In genomic region chr9:21249629-21250508, GRCm38 (mm10) we compare ENCODE assay signal across 10 mouse cellular contexts. TPM values are rescaled to one million over a fixed set of nuclear protein-coding genes. Genes with fewer than 3 reads are reported as not detected.
DNase-seq lines count a peak whose midpoint lies in the region; ATAC-seq and TF ChIP-seq lines count a peak whose summit lies in the region.
"Had no signal": no experiment of that assay in that cellular context is flagged by ENCODE, and none has a peak within 500 bp of the region (broad histone marks: within the 10 kb centered on the region; RNA-seq: fewer than 3 reads in every experiment).

No protein-coding gene starts in this region.

- no peak overlapping the region for H3K27ac ChIP-seq in embryonic facial prominence, embryonic 12.5 days
- no peak overlapping the region for H3K27ac ChIP-seq in embryonic facial prominence, embryonic 10.5 days (replicated peaks)
- H3K27ac ChIP-seq in layer of hippocampus, adult 2 months: peak overlapping the region; percentile 82
- H3K27ac ChIP-seq in liver, postnatal 0 days (ENCODE audit: low read depth): 0 out of 2 replicates have a peak overlapping the region, but pooled peaks have one; percentile 11
- H3K27ac ChIP-seq: forebrain, embryonic 10.5 days had no signal

- H3K27me3 ChIP-seq in embryonic facial prominence, embryonic 12.5 days: peaks cover 67% of the 10 kb centered on the region
- peaks cover 84% of the 10 kb centered on the region for H3K27me3 ChIP-seq in embryonic facial prominence, embryonic 10.5 days (replicated peaks; ENCODE audit: low read depth, poor library complexity, severe bottlenecking)
- peaks cover 55% of the 10 kb centered on the region for H3K27me3 ChIP-seq in liver, postnatal 0 days (ENCODE audit: insufficient read depth, low read length)

- DNase-seq in embryonic facial prominence, embryonic 10.5 days (ENCODE audit: low spot score): no peak
- DNase-seq in layer of hippocampus, adult 2 months (ENCODE audit: low spot score in 2 of 2): no peak
- DNase-seq in layer of hippocampus, adult 8-10 months (ENCODE audit: low spot score in 2 of 2): no peak
- peak; percentile 54 for DNase-seq in liver, postnatal 0 days
- DNase-seq in embryo, embryonic 10 days (ENCODE audit: low spot score): no peak
- no peak for DNase-seq in embryo, embryonic 10.5 days (ENCODE audit: low spot score)

- TF ChIP-seq CTCF in layer of hippocampus, adult 2 months (conservative IDR thresholded peaks at IDR 0.05): no peak
- no peak for TF ChIP-seq CTCF in liver, postnatal 0 days (IDR thresholded peaks at IDR 0.05; ENCODE audit: low read depth)

- 37% methylated on average over 17 of the region's 17 CpGs for WGBS in embryonic facial prominence, embryonic 12.5 days
- WGBS in embryonic facial prominence, embryonic 10.5 days: 39% methylated on average over 17 of the region's 17 CpGs
- 22% methylated on average over 17 of the region's 17 CpGs for WGBS in liver, postnatal 0 days (ENCODE audit: insufficient replicate concordance)

- no peaks in the 10 kb centered on the region for H3K9me3 ChIP-seq in embryonic facial prominence, embryonic 12.5 days
- no peaks in the 10 kb centered on the region; the same call in 1 of the 2 replicates for H3K9me3 ChIP-seq in embryonic facial prominence, embryonic 10.5 days
- no peaks in the 10 kb centered on the region for H3K9me3 ChIP-seq in liver, postnatal 0 days (ENCODE audit: low read length)
- H3K9me3 ChIP-seq: forebrain, embryonic 10.5 days had no signal

- no peak overlapping the region for H3K4me2 ChIP-seq in embryonic facial prominence, embryonic 12.5 days (replicated peaks)
- H3K4me2 ChIP-seq in liver, postnatal 0 days (ENCODE audit: low read depth, low read length): no peak overlapping the region

- H3K4me3 ChIP-seq in embryonic facial prominence, embryonic 12.5 days: no peak overlapping the region
- H3K4me3 ChIP-seq in embryonic facial prominence, embryonic 10.5 days: no peak overlapping the region
- no peak overlapping the region for H3K4me3 ChIP-seq in layer of hippocampus, adult 2 months
- H3K4me3 ChIP-seq in liver, postnatal 0 days (ENCODE audit: low read depth, low read length): no peak overlapping the region
- H3K4me3 ChIP-seq: forebrain, embryonic 10.5 days had no signal

- no peaks in the 10 kb centered on the region for H3K36me3 ChIP-seq in embryonic facial prominence, embryonic 12.5 days
- H3K36me3 ChIP-seq in embryonic facial prominence, embryonic 10.5 days (replicated peaks): no peaks in the 10 kb centered on the region
- H3K36me3 ChIP-seq in liver, postnatal 0 days (replicated peaks; ENCODE audit: insufficient read depth, low read length): no peaks in the 10 kb centered on the region
- H3K36me3 ChIP-seq: forebrain, embryonic 10.5 days had no signal

- H3K9ac ChIP-seq in embryonic facial prominence, embryonic 12.5 days: no peak overlapping the region
- H3K9ac ChIP-seq in liver, postnatal 0 days (replicated peaks): no peak overlapping the region

- TF ChIP-seq EP300 in liver, postnatal 0 days (IDR thresholded peaks at IDR 0.05; ENCODE audit: low read depth): no peak

- peaks cover 18% of the 10 kb centered on the region for H3K4me1 ChIP-seq in embryonic facial prominence, embryonic 12.5 days
- H3K4me1 ChIP-seq in embryonic facial prominence, embryonic 10.5 days: peaks cover 25% of the 10 kb centered on the region
- peaks cover 18% of the 10 kb centered on the region for H3K4me1 ChIP-seq in liver, postnatal 0 days (ENCODE audit: insufficient read depth)

- ATAC-seq in embryonic facial prominence, embryonic 12.5 days (ENCODE audit: insufficient number of reproducible peaks, insufficient read depth, low FRiP score, low TSS enrichment): peak; percentile 49
- ATAC-seq in common myeloid progenitor, adult 5-6 weeks (replicated peaks; ENCODE audit: low read depth, poor library complexity, severe bottlenecking): peak; percentile 26; the same call in 1 of the 2 replicates
- peak; percentile 80 for ATAC-seq in liver, postnatal 0 days

RNA-seq across cellular contexts. Expression of gene S1pr5, which starts 1.6 kb away (rescaled TPM):
- polyA plus RNA-seq in embryonic facial prominence, embryonic 12.5 days (2016; fragmentation: Nextera tagmentation; extraction: Ambion mirVana): 0.42 and 0.64 TPM in 2 replicates
- polyA plus RNA-seq in embryonic facial prominence, embryonic 10.5 days (2016; fragmentation: Nextera tagmentation; extraction: Ambion mirVana): 0.22 TPM in 1 of 2 replicates, not detected in the other
- total RNA-seq in layer of hippocampus, adult 2 months (2021): 10 to 100 TPM; 10.6 to 10.9 TPM
- 10 to 100 TPM; 11.3 to 19.1 (median 14.6) TPM for total RNA-seq in layer of hippocampus, adult 8-10 months (2022)
- total RNA-seq in common myeloid progenitor, adult 5-6 weeks (2017): 0.09 TPM in 1 of 2 replicates, not detected in the other
- polyA plus RNA-seq in liver, postnatal 0 days (2015; fragmentation: Nextera tagmentation; extraction: Ambion mirVana): 0.08 and 0.17 TPM in 2 replicates
- polyA plus RNA-seq: testis, adult 2 months had no signal

RNA-seq across cellular contexts. Expression of gene Keap1, which starts 10.7 kb away (rescaled TPM):
- polyA plus RNA-seq in embryonic facial prominence, embryonic 12.5 days (2016; fragmentation: Nextera tagmentation; extraction: Ambion mirVana): 61.3 and 68.7 TPM in 2 replicates
- 47.8 and 49.6 TPM in 2 replicates for polyA plus RNA-seq in embryonic facial prominence, embryonic 10.5 days (2016; fragmentation: Nextera tagmentation; extraction: Ambion mirVana)
- 10 to 100 TPM; 56.7 to 60.6 TPM for total RNA-seq in layer of hippocampus, adult 2 months (2021)
- total RNA-seq in layer of hippocampus, adult 8-10 months (2022): 10 to 100 TPM; 52.8 to 60.0 (median 56.6) TPM
- 35.4 and 38.3 TPM in 2 replicates for total RNA-seq in common myeloid progenitor, adult 5-6 weeks (2017)
- polyA plus RNA-seq in liver, postnatal 0 days (2015; fragmentation: Nextera tagmentation; extraction: Ambion mirVana): 22.9 and 26.5 TPM in 2 replicates

RNA-seq across cellular contexts. Expression of gene Atg4d, which starts 15.2 kb away (rescaled TPM):
- polyA plus RNA-seq in embryonic facial prominence, embryonic 12.5 days (2016; fragmentation: Nextera tagmentation; extraction: Ambion mirVana): 33.6 and 33.9 TPM in 2 replicates
- 37.8 and 41.3 TPM in 2 replicates for polyA plus RNA-seq in embryonic facial prominence, embryonic 10.5 days (2016; fragmentation: Nextera tagmentation; extraction: Ambion mirVana)
- 10 to 100 TPM; 39.8 to 40.2 TPM for total RNA-seq in layer of hippocampus, adult 2 months (2021)
- 10 to 100 TPM; 37.3 to 45.0 (median 38.1) TPM for total RNA-seq in layer of hippocampus, adult 8-10 months (2022)
- 6.1 and 14.8 TPM in 2 replicates for total RNA-seq in common myeloid progenitor, adult 5-6 weeks (2017)
- polyA plus RNA-seq in liver, postnatal 0 days (2015; fragmentation: Nextera tagmentation; extraction: Ambion mirVana): 49.3 and 51.2 TPM in 2 replicates

RNA-seq across cellular contexts. Expression of gene Kri1, which starts 37.9 kb away (rescaled TPM):
- polyA plus RNA-seq in embryonic facial prominence, embryonic 12.5 days (2016; fragmentation: Nextera tagmentation; extraction: Ambion mirVana): 16.8 and 17.9 TPM in 2 replicates
- 16.2 and 18.0 TPM in 2 replicates for polyA plus RNA-seq in embryonic facial prominence, embryonic 10.5 days (2016; fragmentation: Nextera tagmentation; extraction: Ambion mirVana)
- 10 to 100 TPM; 45.1 to 46.6 TPM for total RNA-seq in layer of hippocampus, adult 2 months (2021)
- 10 to 100 TPM; 43.2 to 48.9 (median 44.5) TPM for total RNA-seq in layer of hippocampus, adult 8-10 months (2022)
- total RNA-seq in common myeloid progenitor, adult 5-6 weeks (2017): 55.2 and 64.0 TPM in 2 replicates
- polyA plus RNA-seq in liver, postnatal 0 days (2015; fragmentation: Nextera tagmentation; extraction: Ambion mirVana): 4.7 and 5.3 TPM in 2 replicates

RNA-seq across cellular contexts. Expression of gene Cdkn2d, which starts 41.3 kb away (rescaled TPM):
- polyA plus RNA-seq in embryonic facial prominence, embryonic 12.5 days (2016; fragmentation: Nextera tagmentation; extraction: Ambion mirVana): 51.7 and 52.5 TPM in 2 replicates
- 40.9 and 45.1 TPM in 2 replicates for polyA plus RNA-seq in embryonic facial prominence, embryonic 10.5 days (2016; fragmentation: Nextera tagmentation; extraction: Ambion mirVana)
- total RNA-seq in layer of hippocampus, adult 2 months (2021): 10 to 100 TPM; 53.7 to 54.4 TPM
- total RNA-seq in layer of hippocampus, adult 8-10 months (2022): 10 to 100 TPM; 48.8 to 61.6 (median 55.9) TPM
- total RNA-seq in common myeloid progenitor, adult 5-6 weeks (2017): 8.4 and 25.3 TPM in 2 replicates
- polyA plus RNA-seq in liver, postnatal 0 days (2015; fragmentation: Nextera tagmentation; extraction: Ambion mirVana): 74.3 and 76.6 TPM in 2 replicates

Comparison
In these comparisons a context has a peak if more than half of its experiments do, and no peak if none do; other contexts are left out.
1. ATAC-seq: peak in every context shown above with its lines; median percentile 80 in liver, postnatal 0 days; 49 in embryonic facial prominence, embryonic 12.5 days; 26 in common myeloid progenitor, adult 5-6 weeks.
2. H3K27ac ChIP-seq: peak in layer of hippocampus, adult 2 months (single experiment) and liver, postnatal 0 days (single experiment); none in embryonic facial prominence, embryonic 12.5 days (single experiment) and embryonic facial prominence, embryonic 10.5 days (single experiment).
3. RNA of gene S1pr5, which starts 1.6 kb away (total RNA-seq): 11.3 to 19.1 TPM in layer of hippocampus, adult 8-10 months and 10.6 to 10.9 TPM in layer of hippocampus, adult 2 months; 0.09 TPM in common myeloid progenitor, adult 5-6 weeks; every median in the first group is over 10 times any median in the second.